Mouse (Mus musculus): ENCODE results near the gene Cpsf3. TPM values are rescaled to one million over a fixed set of nuclear protein-coding genes. Genes with fewer than 3 reads are reported as not detected.

Cpsf3 gene
- total RNA-seq, 1 experiment, result 57.5 TPM

DNA sequence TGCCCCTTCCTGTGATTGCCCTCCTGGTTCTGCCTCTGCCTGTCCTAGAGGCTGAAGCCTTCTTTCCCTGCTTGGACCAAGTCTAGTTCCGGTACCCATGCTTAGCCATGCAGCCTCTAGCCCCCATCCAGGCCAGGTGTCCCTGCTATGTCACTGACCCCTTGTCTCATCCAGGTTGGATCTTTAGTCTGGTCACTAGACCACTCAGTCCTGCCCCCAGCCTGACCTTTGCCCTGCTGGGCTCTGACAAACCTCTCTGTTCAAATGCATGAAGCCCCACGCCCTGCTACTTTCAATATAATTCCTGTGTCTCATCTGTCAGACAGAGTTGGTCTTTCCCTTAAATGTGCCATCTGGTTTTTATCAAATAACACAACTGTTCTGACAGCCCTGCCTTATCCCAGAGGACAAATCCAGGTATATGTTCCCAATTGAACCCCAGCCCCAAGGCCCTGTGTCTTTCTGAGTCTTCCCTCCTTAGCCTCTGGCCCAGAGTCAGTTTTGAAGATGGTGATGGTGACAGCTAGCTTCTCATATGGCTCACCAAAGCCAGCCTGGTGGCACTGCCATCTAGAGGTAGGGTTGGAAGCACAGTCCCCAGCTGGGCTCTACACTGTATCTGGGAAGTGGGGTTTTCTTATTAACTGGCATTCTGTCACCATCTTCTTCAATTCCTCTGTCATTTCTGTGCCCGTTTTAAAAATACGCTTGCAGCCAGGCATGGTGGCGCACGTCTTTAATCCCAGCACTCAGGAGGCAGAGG is 24.5 kb upstream of the Cpsf3 start:
- no peak for TF ChIP-seq HCFC1 (IDR thresholded peaks at IDR 0.05; ENCODE audit: borderline replicate concordance, insufficient read depth, low read length)
- no peak for TF ChIP-seq ZC3H11A (IDR thresholded peaks at IDR 0.05; ENCODE audit: borderline replicate concordance, low read depth, low read length)
- no peak for TF ChIP-seq MAFK (IDR thresholded peaks at IDR 0.05; ENCODE audit: insufficient read depth, low read depth, low read length)
- no peak for TF ChIP-seq CHD2 (IDR thresholded peaks at IDR 0.05; ENCODE audit: low read depth, low read length)
- no peak for TF ChIP-seq ZNF384 (IDR thresholded peaks at IDR 0.05; ENCODE audit: low read depth, low read length)

DNA sequence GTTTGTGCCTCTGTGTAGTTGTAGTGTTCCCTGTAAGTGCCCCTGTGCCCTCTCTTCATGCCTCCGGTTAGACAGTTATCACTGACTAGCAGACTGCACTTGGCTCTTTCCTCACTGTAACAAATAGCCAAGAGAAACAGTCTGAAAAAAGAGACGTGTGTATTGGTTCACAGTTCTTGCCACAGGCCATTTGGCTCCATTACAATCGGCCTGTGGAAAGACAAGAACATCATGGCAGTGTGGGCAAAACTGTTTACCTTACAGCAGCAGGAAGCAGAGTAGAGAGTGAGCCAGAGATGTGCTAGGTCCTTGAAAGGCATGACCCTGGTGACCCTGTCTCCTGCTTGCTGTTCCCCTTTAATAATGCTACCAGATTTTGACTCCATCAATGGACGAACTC is 23.7 kb upstream of the Cpsf3 start:
- TF ChIP-seq HCFC1 (IDR thresholded peaks at IDR 0.05; ENCODE audit: borderline replicate concordance, insufficient read depth, low read length) (no peak), CHD2 (IDR thresholded peaks at IDR 0.05; ENCODE audit: low read depth, low read length) (no peak), ZNF384 (IDR thresholded peaks at IDR 0.05; ENCODE audit: low read depth, low read length) (no peak), MAFK (IDR thresholded peaks at IDR 0.05; ENCODE audit: insufficient read depth, low read depth, low read length) (no peak), ZC3H11A (IDR thresholded peaks at IDR 0.05; ENCODE audit: borderline replicate concordance, low read depth, low read length) (no peak)
- peaks cover 3% of the 10 kb centered on the region; the same call in 1 of the 2 replicates for H3K36me3 ChIP-seq (ENCODE audit: control insufficient read depth, insufficient read depth, low read length, poor library complexity, severe bottlenecking)
- in situ Hi-C loops (cut with MboI; ENCODE audit: low sequenced_read_pairs in 2 of 2, unreplicated experiment in 2 of 2), result loop anchor here in 1 of 2 experiments (25.0 kb wide), 1 partner anchor 174 kb away; no protein-coding TSS in a partner anchor
- no peak for DNase-seq (ENCODE audit: low read depth, low spot score)
- no peak overlapping the region for H3K4me3 ChIP-seq (ENCODE audit: insufficient read depth in 1 of 2, low read depth in 1 of 2, low read length in 2 of 2, poor library complexity in 1 of 2, severe bottlenecking in 1 of 2)
- H3K9me3 ChIP-seq (ENCODE audit: control insufficient read depth, insufficient read depth, low read depth, low read length), result no peaks in the 10 kb centered on the region
- no peak overlapping the region for H3K9ac ChIP-seq (ENCODE audit: insufficient read depth, low read depth, low read length, poor library complexity, severe bottlenecking)
- peaks cover 0 to 13% of the 10 kb centered on the region in 2 experiments; a peak in 2 of 4 replicates for H3K4me1 ChIP-seq (ENCODE audit: control insufficient read depth in 2 of 2, insufficient read depth in 2 of 2, low read length in 2 of 2, poor library complexity in 1 of 2)
- H3K27ac ChIP-seq (ENCODE audit: insufficient read depth, low read depth, low read length, poor library complexity, severe bottlenecking), result no peak overlapping the region

More for the DNA sequence above, 24.5 kb upstream of the Cpsf3 start:
- Histone ChIP-seq H3K36me3 (ENCODE audit: control insufficient read depth, insufficient read depth, low read length, poor library complexity, severe bottlenecking) (no peaks in the 10 kb centered on the region; the same call in 1 of the 2 replicates), H3K9me3 (ENCODE audit: control insufficient read depth, insufficient read depth, low read depth, low read length) (no peaks in the 10 kb centered on the region), H3K4me1 (ENCODE audit: control insufficient read depth in 2 of 2, insufficient read depth in 2 of 2, low read length in 2 of 2, poor library complexity in 1 of 2) (peaks cover 0 to 7% of the 10 kb centered on the region in 2 experiments; a peak in 2 of 4 replicates), H3K4me3 (ENCODE audit: insufficient read depth in 1 of 2, low read depth in 1 of 2, low read length in 2 of 2, poor library complexity in 1 of 2, severe bottlenecking in 1 of 2) (no peak overlapping the region), H3K9ac (ENCODE audit: insufficient read depth, low read depth, low read length, poor library complexity, severe bottlenecking) (no peak overlapping the region), H3K27ac (ENCODE audit: insufficient read depth, low read depth, low read length, poor library complexity, severe bottlenecking) (no peak overlapping the region)
- in situ Hi-C loops (cut with MboI; ENCODE audit: low sequenced_read_pairs in 2 of 2, unreplicated experiment in 2 of 2), result loop anchor here in 1 of 2 experiments (25.0 kb wide), 1 partner anchor 173 kb away; no protein-coding TSS in a partner anchor
- DNase-seq (ENCODE audit: low read depth, low spot score), result no peak

DNA sequence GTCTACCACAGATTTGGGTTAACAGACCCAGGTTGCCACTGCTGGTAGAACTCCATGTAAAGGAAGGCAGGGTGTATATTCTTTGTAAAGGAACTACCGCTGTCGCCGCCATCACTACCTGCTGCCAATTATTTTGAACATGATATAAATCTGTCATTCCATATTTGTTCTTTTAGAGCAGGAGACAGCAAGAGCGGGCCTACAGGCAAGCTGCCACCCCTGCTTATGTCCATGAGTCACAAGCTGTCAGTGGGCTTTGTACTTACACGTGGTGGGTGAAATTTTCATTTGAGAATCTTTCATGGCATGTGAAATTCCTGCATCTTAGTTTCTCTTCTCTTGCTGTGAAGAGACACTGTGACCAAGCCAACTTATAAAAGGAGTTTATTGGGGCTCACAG is 21.9 kb upstream of the Cpsf3 start:
- Histone ChIP-seq H3K4me3 (ENCODE audit: insufficient read depth in 1 of 2, low read depth in 1 of 2, low read length in 2 of 2, poor library complexity in 1 of 2, severe bottlenecking in 1 of 2) (no peak overlapping the region), H3K9ac (ENCODE audit: insufficient read depth, low read depth, low read length, poor library complexity, severe bottlenecking) (no peak overlapping the region), H3K27ac (ENCODE audit: insufficient read depth, low read depth, low read length, poor library complexity, severe bottlenecking) (no peak overlapping the region), H3K4me1 (ENCODE audit: control insufficient read depth in 2 of 2, insufficient read depth in 2 of 2, low read length in 2 of 2, poor library complexity in 1 of 2) (peaks cover 0 to 13% of the 10 kb centered on the region in 2 experiments; a peak in 2 of 4 replicates), H3K36me3 (ENCODE audit: control insufficient read depth, insufficient read depth, low read length, poor library complexity, severe bottlenecking) (peaks cover 3% of the 10 kb centered on the region; the same call in 1 of the 2 replicates), H3K9me3 (ENCODE audit: control insufficient read depth, insufficient read depth, low read depth, low read length) (no peaks in the 10 kb centered on the region)
- in situ Hi-C loops (cut with MboI; ENCODE audit: low sequenced_read_pairs in 2 of 2, unreplicated experiment in 2 of 2), result loop anchor here in 1 of 2 experiments (25.0 kb wide), 1 partner anchor 176 kb away; no protein-coding TSS in a partner anchor
- no peak for DNase-seq (ENCODE audit: low read depth, low spot score)
- no peak for TF ChIP-seq HCFC1 (IDR thresholded peaks at IDR 0.05; ENCODE audit: borderline replicate concordance, insufficient read depth, low read length)
- no peak for TF ChIP-seq MAFK (IDR thresholded peaks at IDR 0.05; ENCODE audit: insufficient read depth, low read depth, low read length)
- TF ChIP-seq CHD2 (IDR thresholded peaks at IDR 0.05; ENCODE audit: low read depth, low read length), result no peak
- no peak for TF ChIP-seq ZC3H11A (IDR thresholded peaks at IDR 0.05; ENCODE audit: borderline replicate concordance, low read depth, low read length)
- no peak for TF ChIP-seq ZNF384 (IDR thresholded peaks at IDR 0.05; ENCODE audit: low read depth, low read length)

GRCm38 (mm10) chr12:21264241-21264640 is 20.9 kb upstream of the Cpsf3 start:
- H3K4me3 ChIP-seq (ENCODE audit: insufficient read depth in 1 of 2, low read depth in 1 of 2, low read length in 2 of 2, poor library complexity in 1 of 2, severe bottlenecking in 1 of 2), result no peak overlapping the region
- in situ Hi-C loops (cut with MboI; ENCODE audit: low sequenced_read_pairs in 2 of 2, unreplicated experiment in 2 of 2), result loop anchor here in 1 of 2 experiments (25.0 kb wide), 1 partner anchor 177 kb away; no protein-coding TSS in a partner anchor
- H3K36me3 ChIP-seq (ENCODE audit: control insufficient read depth, insufficient read depth, low read length, poor library complexity, severe bottlenecking), result peaks cover 3% of the 10 kb centered on the region; the same call in 1 of the 2 replicates
- no peak for DNase-seq (ENCODE audit: low read depth, low spot score)
- H3K9ac ChIP-seq (ENCODE audit: insufficient read depth, low read depth, low read length, poor library complexity, severe bottlenecking), result no peak overlapping the region
- no peaks in the 10 kb centered on the region for H3K9me3 ChIP-seq (ENCODE audit: control insufficient read depth, insufficient read depth, low read depth, low read length)
- no peak overlapping the region for H3K27ac ChIP-seq (ENCODE audit: insufficient read depth, low read depth, low read length, poor library complexity, severe bottlenecking)
- peaks cover 0 to 13% of the 10 kb centered on the region in 2 experiments; a peak in 2 of 4 replicates for H3K4me1 ChIP-seq (ENCODE audit: control insufficient read depth in 2 of 2, insufficient read depth in 2 of 2, low read length in 2 of 2, poor library complexity in 1 of 2)
- TF ChIP-seq MAFK (IDR thresholded peaks at IDR 0.05; ENCODE audit: insufficient read depth, low read depth, low read length), result no peak
- no peak for TF ChIP-seq HCFC1 (IDR thresholded peaks at IDR 0.05; ENCODE audit: borderline replicate concordance, insufficient read depth, low read length)
- no peak for TF ChIP-seq ZC3H11A (IDR thresholded peaks at IDR 0.05; ENCODE audit: borderline replicate concordance, low read depth, low read length)
- no peak for TF ChIP-seq ZNF384 (IDR thresholded peaks at IDR 0.05; ENCODE audit: low read depth, low read length)
- no peak for TF ChIP-seq CHD2 (IDR thresholded peaks at IDR 0.05; ENCODE audit: low read depth, low read length)
